8 mouse cellular contexts compared by ENCODE assay signal in the genomic region with DNA sequence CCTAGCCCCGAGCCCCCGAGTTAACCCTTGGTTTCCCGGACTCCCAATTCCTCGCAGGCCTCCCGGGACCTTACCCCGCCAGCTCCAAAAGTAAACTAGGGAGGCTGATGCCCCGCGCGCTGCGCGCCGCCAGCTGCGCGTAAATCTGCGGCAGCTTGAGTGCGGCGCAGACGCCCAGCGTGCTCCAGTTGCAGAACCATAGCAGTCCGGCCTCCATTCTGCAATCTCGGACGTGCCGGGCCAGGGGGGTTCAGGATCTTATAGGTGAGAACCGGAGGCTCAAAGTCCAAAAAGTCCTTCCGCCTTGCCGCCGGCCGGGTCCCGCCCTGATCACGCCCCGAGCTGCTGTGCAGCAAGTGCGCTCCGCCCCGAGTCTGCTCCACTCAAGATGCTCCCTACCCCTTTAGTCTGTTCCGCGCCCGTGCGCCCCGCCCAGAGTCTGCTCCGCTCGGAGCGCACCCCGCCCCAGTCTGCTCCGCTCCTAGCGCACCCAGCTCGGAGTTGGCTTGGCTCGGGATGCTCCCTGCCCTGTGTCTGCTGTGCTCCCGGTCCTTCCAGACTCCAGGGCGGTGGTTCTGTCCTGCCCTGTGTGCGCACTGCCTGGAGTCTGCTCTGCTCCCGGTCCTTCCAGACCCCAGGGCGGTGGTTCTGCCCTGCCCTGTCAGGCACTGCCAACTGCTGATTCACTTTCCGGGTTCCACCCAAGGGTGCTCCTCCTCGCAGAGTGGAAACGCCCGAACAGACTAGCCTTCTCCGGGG. TPM values are rescaled to one million over a fixed set of nuclear protein-coding genes. Genes with fewer than 3 reads are reported as not detected.
DNase-seq lines count a peak whose midpoint lies in the region; ATAC-seq and TF ChIP-seq lines count a peak whose summit lies in the region.

A gene (minus strand): TSS at position 670 of the 759 bp plus-strand sequence.

- peak; percentile 93 for DNase-seq in 3T3-L1 (ENCODE audit: low read depth, low spot score)
- DNase-seq in adrenal gland, postnatal 25 days = peak; percentile 91
- peak; percentile 87 to 89 for DNase-seq in heart, adult 9 months (ENCODE audit: low spot score in 2 of 2)
- peak; percentile 81 for DNase-seq in kidney, adult 9 months
- DNase-seq in midbrain, postnatal 0 days (ENCODE audit: low spot score) = peak; percentile 22
- peak; percentile 92 to 94 for DNase-seq in spleen, postnatal 36 days (ENCODE audit: low spot score in 2 of 2)

- H3K4me2 ChIP-seq in embryonic facial prominence, embryonic 15.5 days (replicated peaks) = peak within 1 kb of the TSS; percentile 87
- H3K4me2 ChIP-seq in limb, embryonic 15.5 days = peak within 1 kb of the TSS; percentile 77
- peak within 1 kb of the TSS; percentile 96 for H3K4me2 ChIP-seq in midbrain, postnatal 0 days (ENCODE audit: low read depth, low read length, poor library complexity, severe bottlenecking)

- WGBS in embryonic facial prominence, embryonic 15.5 days = under 1% methylated on average over 57 of the region's 57 CpGs
- WGBS in limb, embryonic 15.5 days = 2% methylated on average over 56 of the region's 57 CpGs
- whole genome bisulfite sequencing in midbrain, postnatal 0 days = under 1% methylated on average over 57 of the region's 57 CpGs

- H3K9ac ChIP-seq in embryonic facial prominence, embryonic 15.5 days = peak within 1 kb of the TSS; percentile 33; the same call in 1 of the 2 replicates
- peak within 1 kb of the TSS; percentile 35 for H3K9ac ChIP-seq in limb, embryonic 15.5 days
- peak within 1 kb of the TSS; percentile 44; the same call in 1 of the 2 replicates for H3K9ac ChIP-seq in midbrain, postnatal 0 days (replicated peaks; ENCODE audit: low read length, poor library complexity, severe bottlenecking)

- H3K27me3 ChIP-seq in embryonic facial prominence, embryonic 15.5 days = 0 out of 2 replicates have a peak, but pooled peaks cover 4% of the 10 kb centered on the region
- H3K27me3 ChIP-seq in limb, embryonic 15.5 days = 0 out of 2 replicates have a peak, but pooled peaks cover 9% of the 10 kb centered on the region
- peaks cover 27% of the 10 kb centered on the region for H3K27me3 ChIP-seq in midbrain, postnatal 0 days (ENCODE audit: insufficient read depth, low read length)

- no peak for TF ChIP-seq CTCF in midbrain, postnatal 0 days (IDR thresholded peaks at IDR 0.05)

- peaks cover 14% of the 10 kb centered on the region for H3K4me1 ChIP-seq in embryonic facial prominence, embryonic 15.5 days
- H3K4me1 ChIP-seq in limb, embryonic 15.5 days = peaks cover 25% of the 10 kb centered on the region
- H3K4me1 ChIP-seq in midbrain, postnatal 0 days (ENCODE audit: insufficient read depth, low read length) = peaks cover 5% of the 10 kb centered on the region; the same call in 1 of the 2 replicates

- H3K4me3 ChIP-seq in embryonic facial prominence, embryonic 15.5 days (replicated peaks) = peak within 1 kb of the TSS; percentile 65
- peak within 1 kb of the TSS; percentile 62 for H3K4me3 ChIP-seq in limb, embryonic 15.5 days
- peak within 1 kb of the TSS; percentile 42 for H3K4me3 ChIP-seq in midbrain, postnatal 0 days (ENCODE audit: low read depth, low read length)

- peak; percentile 90 for ATAC-seq in embryonic facial prominence, embryonic 15.5 days (ENCODE audit: insufficient number of reproducible peaks, low FRiP score, low TSS enrichment, low read depth)
- ATAC-seq in limb, embryonic 15.5 days (ENCODE audit: insufficient number of reproducible peaks, low FRiP score, low TSS enrichment, low read depth) = peak; percentile 88
- peak; percentile 53 for ATAC-seq in midbrain, postnatal 0 days (ENCODE audit: low FRiP score)

- peak within 1 kb of the TSS; percentile 77 for H3K27ac ChIP-seq in embryonic facial prominence, embryonic 15.5 days (replicated peaks)
- H3K27ac ChIP-seq in limb, embryonic 15.5 days = peak within 1 kb of the TSS; percentile 75
- no peak within 1 kb of the TSS for H3K27ac ChIP-seq in midbrain, postnatal 0 days (ENCODE audit: low read depth, low read length)

- no peaks in the 10 kb centered on the region for H3K9me3 ChIP-seq in embryonic facial prominence, embryonic 15.5 days (replicated peaks)
- H3K9me3 ChIP-seq in limb, embryonic 15.5 days = no peaks in the 10 kb centered on the region
- no peaks in the 10 kb centered on the region for H3K9me3 ChIP-seq in midbrain, postnatal 0 days (ENCODE audit: low read length)

- no peaks in the 10 kb centered on the region for H3K36me3 ChIP-seq in embryonic facial prominence, embryonic 15.5 days
- no peaks in the 10 kb centered on the region for H3K36me3 ChIP-seq in limb, embryonic 15.5 days
- H3K36me3 ChIP-seq in midbrain, postnatal 0 days (ENCODE audit: insufficient read depth, low read length) = 0 out of 2 replicates have a peak, but pooled peaks cover 4% of the 10 kb centered on the region

RNA-seq across cellular contexts. Expression of the gene that starts here (rescaled TPM):
- total RNA-seq in adrenal gland, postnatal 25 days (2021) = 11.6 and 13.5 TPM in 2 replicates
- polyA plus RNA-seq in embryonic facial prominence, embryonic 15.5 days (2015; fragmentation: Nextera tagmentation; extraction: Ambion mirVana) = 17.7 and 20.1 TPM in 2 replicates
- polyA plus RNA-seq in limb, embryonic 15.5 days (2015; fragmentation: Nextera tagmentation; extraction: Ambion mirVana) = 16.9 and 17.5 TPM in 2 replicates
- 0.93 and 1.3 TPM in 2 replicates for total RNA-seq in midbrain, postnatal 0 days (2014; rRNA removed)
- polyA plus RNA-seq in midbrain, postnatal 0 days (2015; fragmentation: Nextera tagmentation; extraction: Ambion mirVana) = 1.6 and 2.0 TPM in 2 replicates

Comparison
In these comparisons a context has a peak if more than half of its experiments do, and no peak if none do; other contexts are left out.
1. DNase-seq: peak in every context shown above with its lines; median percentile 93 in 3T3-L1; 93 in spleen, postnatal 36 days; 91 in adrenal gland, postnatal 25 days; 88 in heart, adult 9 months; 81 in kidney, adult 9 months; 22 in midbrain, postnatal 0 days.